Mouse (Mus musculus) mesoderm, embryonic 11.5 days (tissue): ENCODE measurements at regions not wholly inside any gene's neighbourhood (a gene's known extent, or its start where the extent isn't known, plus 50 kb on each side); places are given as distances from the start of the nearest gene placed in this dataset.
A peak's percentile ranks its signal among the peaks of the same experiment; 100 is the strongest.

ENCODE experiments used
- DNase-seq: peaks from one replicate; pipeline ENCODE4 v3.0.0-alpha.2; 2012; ENCODE audit warnings: low read depth, low spot score

GRCm38 (mm10) chr11:38618707-38619106 is 1382.9 kb upstream of the Tenm2 start:
- no peak for DNase-seq

GRCm38 (mm10) chr11:38600971-38601370 is 1365.2 kb upstream of the Tenm2 start:
- no peak for DNase-seq

GRCm38 (mm10) chr11:38568515-38568914 is 1332.8 kb upstream of the Tenm2 start:
- DNase-seq, result no peak

GRCm38 (mm10) chr11:38543893-38544292 is 1308.1 kb upstream of the Tenm2 start:
- DNase-seq, result peak; percentile 39

- no peak for DNase-seq
Measured at GRCm38 (mm10) chr11:38540097-38540496, 1304.3 kb upstream of the Tenm2 start.

- no peak for DNase-seq
Measured at GRCm38 (mm10) chr11:38532282-38532681, 1296.5 kb upstream of the Tenm2 start.

- DNase-seq, result no peak
Measured at GRCm38 (mm10) chr11:38509676-38510075, 1273.9 kb upstream of the Tenm2 start.

GRCm38 (mm10) chr11:38464239-38464596 is 1228.5 kb upstream of the Tenm2 start:
- no peak for DNase-seq

GRCm38 (mm10) chr11:38463568-38464238 is 1227.9 kb upstream of the Tenm2 start:
- no peak for DNase-seq

GRCm38 (mm10) chr11:38443291-38443690 is 1207.5 kb upstream of the Tenm2 start:
- no peak for DNase-seq

- DNase-seq, result no peak
Measured at GRCm38 (mm10) chr11:38410302-38410701, 1174.5 kb upstream of the Tenm2 start.

- DNase-seq, result peak; percentile 38
Measured at GRCm38 (mm10) chr11:38397771-38398170, 1162.0 kb upstream of the Tenm2 start.

- no peak for DNase-seq
Measured at GRCm38 (mm10) chr11:38386958-38387357, 1151.2 kb upstream of the Tenm2 start.

GRCm38 (mm10) chr11:38346442-38346841 is 1110.7 kb upstream of the Tenm2 start:
- no peak for DNase-seq

- no peak for DNase-seq
Measured at GRCm38 (mm10) chr11:38335411-38335810, 1099.6 kb upstream of the Tenm2 start.

- no peak for DNase-seq
Measured at GRCm38 (mm10) chr11:38297693-38298092, 1061.9 kb upstream of the Tenm2 start.

- no peak for DNase-seq
Measured at GRCm38 (mm10) chr11:38291289-38291688, 1055.5 kb upstream of the Tenm2 start.

- no peak for DNase-seq
Measured at GRCm38 (mm10) chr11:38280961-38281360, 1045.2 kb upstream of the Tenm2 start.
